9 mouse cellular contexts compared by ENCODE assay signal in genomic region chr8:89317514-89318289, GRCm38 (mm10).
DNase-seq lines count a peak whose midpoint lies in the region; ATAC-seq lines count a peak whose summit lies in the region.
"Had no signal": no experiment of that assay in that cellular context is flagged by ENCODE, and none has a peak within 500 bp of the region (broad histone marks: within the 10 kb centered on the region; RNA-seq: fewer than 3 reads in every experiment).

No protein-coding gene starts in this region.

- no peak overlapping the region for H3K4me3 ChIP-seq in hindbrain, embryonic 12.5 days
- H3K4me3 ChIP-seq in midbrain, embryonic 11.5 days (ENCODE audit: low read depth, low read length) = no peak overlapping the region

- no peak overlapping the region for H3K9ac ChIP-seq in hindbrain, embryonic 12.5 days
- H3K9ac ChIP-seq in midbrain, embryonic 11.5 days (ENCODE audit: low read length) = no peak overlapping the region

- no peaks in the 10 kb centered on the region for H3K36me3 ChIP-seq in hindbrain, embryonic 12.5 days
- H3K36me3 ChIP-seq in midbrain, embryonic 11.5 days (ENCODE audit: control insufficient read depth, insufficient read depth, low read length) = no peaks in the 10 kb centered on the region
- H3K36me3 ChIP-seq: G1E had no signal

- H3K9me3 ChIP-seq in hindbrain, embryonic 12.5 days (replicated peaks) = no peaks in the 10 kb centered on the region
- H3K9me3 ChIP-seq in midbrain, embryonic 11.5 days (ENCODE audit: control insufficient read depth, low read length) = no peaks in the 10 kb centered on the region

- no peaks in the 10 kb centered on the region for H3K27me3 ChIP-seq in hindbrain, embryonic 12.5 days
- H3K27me3 ChIP-seq in midbrain, embryonic 11.5 days (ENCODE audit: control insufficient read depth, insufficient read depth, low read length) = no peaks in the 10 kb centered on the region

- H3K27ac ChIP-seq in hindbrain, embryonic 12.5 days = no peak overlapping the region
- H3K27ac ChIP-seq in midbrain, embryonic 11.5 days (ENCODE audit: low read depth, low read length) = no peak overlapping the region

- DNase-seq in left cerebral cortex, postnatal 14 days (ENCODE audit: low spot score in 2 of 2) = peak; percentile 16 to 30
- no peak for DNase-seq in left cerebral cortex, postnatal 4 days
- peak; percentile 22 for DNase-seq in layer of hippocampus, adult 9-10 months (ENCODE audit: low spot score)
- DNase-seq in midbrain, embryonic 11.5 days (ENCODE audit: low spot score, missing footprints) = peak; percentile 87
- DNase-seq in spleen, adult 18-20 months = no peak
- no peak for DNase-seq in MN1 (ENCODE audit: low spot score)

- H3K4me1 ChIP-seq in hindbrain, embryonic 12.5 days = peaks cover 16% of the 10 kb centered on the region
- H3K4me1 ChIP-seq in midbrain, embryonic 11.5 days (ENCODE audit: control insufficient read depth, insufficient read depth, low read length) = peaks cover 14% of the 10 kb centered on the region

- H3K4me2 ChIP-seq in hindbrain, embryonic 12.5 days (replicated peaks) = peak overlapping the region; percentile 36
- H3K4me2 ChIP-seq in midbrain, embryonic 11.5 days = no peak overlapping the region

- ATAC-seq in hindbrain, embryonic 12.5 days (ENCODE audit: low FRiP score) = no peak
- ATAC-seq in midbrain, embryonic 11.5 days (ENCODE audit: low FRiP score) = no peak
- no peak for ATAC-seq in megakaryocyte progenitor cell, adult 5-6 weeks (replicated peaks; ENCODE audit: poor library complexity)

- 34% methylated on average over 18 of the region's 18 CpGs for WGBS in hindbrain, embryonic 12.5 days
- 31% methylated on average over 18 of the region's 18 CpGs for WGBS in midbrain, embryonic 11.5 days

- intact Hi-C loops in left cerebral cortex, postnatal 14 days (cut with DNase I) = loop anchor here (10.0 kb wide), 1 partner anchor 257 kb away; no protein-coding TSS in a partner anchor
- intact Hi-C loops in left cerebral cortex, postnatal 4 days (cut with DNase I) = loop anchor here (10.0 kb wide), 1 partner anchor 273 kb away; the partner anchor contains the start of gene Sall1

Comparison
In these comparisons a context has a peak if more than half of its experiments do, and no peak if none do; other contexts are left out.
1. DNase-seq: peak in left cerebral cortex, postnatal 14 days (2 of 2), layer of hippocampus, adult 9-10 months (single experiment) and midbrain, embryonic 11.5 days (single experiment); none in left cerebral cortex, postnatal 4 days (single experiment), spleen, adult 18-20 months (0 of 2) and MN1 (single experiment).